In genomic region chr15:85464190-85464589, GRCm38 (mm10) we compare ENCODE assay signal across 18 mouse cellular contexts. TPM values are rescaled to one million over a fixed set of nuclear protein-coding genes. Genes with fewer than 3 reads are reported as not detected.
DNase-seq lines count a peak whose midpoint lies in the region; ATAC-seq lines count a peak whose summit lies in the region.
"Had no signal": no experiment of that assay in that cellular context is flagged by ENCODE, and none has a peak within 500 bp of the region (broad histone marks: within the 10 kb centered on the region; RNA-seq: fewer than 3 reads in every experiment).

No protein-coding gene starts in this region.

- no peak overlapping the region for H3K9ac ChIP-seq in embryonic facial prominence, embryonic 11.5 days (replicated peaks; ENCODE audit: low read length)
- no peak overlapping the region for H3K9ac ChIP-seq in forebrain, embryonic 12.5 days
- H3K9ac ChIP-seq in hindbrain, embryonic 16.5 days (ENCODE audit: low read depth, low read length) = no peak overlapping the region
- no peak overlapping the region for H3K9ac ChIP-seq in neural tube, embryonic 13.5 days

- no peak overlapping the region for H3K4me3 ChIP-seq in embryonic facial prominence, embryonic 11.5 days (ENCODE audit: low read depth, low read length)
- H3K4me3 ChIP-seq in embryonic facial prominence, embryonic 10.5 days = no peak overlapping the region
- H3K4me3 ChIP-seq in forebrain, embryonic 12.5 days (replicated peaks) = no peak overlapping the region
- H3K4me3 ChIP-seq in hindbrain, embryonic 16.5 days (ENCODE audit: low read length) = no peak overlapping the region
- no peak overlapping the region for H3K4me3 ChIP-seq in neural tube, embryonic 13.5 days
- H3K4me3 ChIP-seq: gastrocnemius, adult 2 months; limb, embryonic 10.5 days had no signal

- peak; percentile 45 for ATAC-seq in embryonic facial prominence, embryonic 11.5 days (replicated peaks; ENCODE audit: insufficient number of reproducible peaks, low FRiP score, low TSS enrichment, low read depth)
- ATAC-seq in forebrain, embryonic 12.5 days (ENCODE audit: low FRiP score) = peak; percentile 56; the same call in 1 of the 2 replicates
- no peak for ATAC-seq in hindbrain, embryonic 16.5 days
- peak; percentile 32; the same call in 1 of the 2 replicates for ATAC-seq in neural tube, embryonic 13.5 days (ENCODE audit: low read depth)
- ATAC-seq: inflammation-experienced regulatory T-cells, adult 6 months had no signal

- H3K27ac ChIP-seq in embryonic facial prominence, embryonic 11.5 days (replicated peaks; ENCODE audit: low read depth, low read length) = no peak overlapping the region
- no peak overlapping the region for H3K27ac ChIP-seq in embryonic facial prominence, embryonic 10.5 days (replicated peaks)
- peak overlapping the region; percentile 93 for H3K27ac ChIP-seq in forebrain, embryonic 12.5 days
- H3K27ac ChIP-seq in hindbrain, embryonic 16.5 days (ENCODE audit: low read depth, low read length) = peak overlapping the region; percentile 19; the same call in 1 of the 2 replicates
- H3K27ac ChIP-seq in neural tube, embryonic 13.5 days (replicated peaks) = peak overlapping the region; percentile 89
- H3K27ac ChIP-seq: gastrocnemius, adult 2 months; limb, embryonic 10.5 days had no signal

- no peak overlapping the region for H3K4me2 ChIP-seq in embryonic facial prominence, embryonic 11.5 days (ENCODE audit: low read depth, low read length)
- H3K4me2 ChIP-seq in forebrain, embryonic 12.5 days = 0 out of 2 replicates have a peak overlapping the region, but pooled peaks have one; percentile 17
- no peak overlapping the region for H3K4me2 ChIP-seq in hindbrain, embryonic 16.5 days (ENCODE audit: low read length)
- H3K4me2 ChIP-seq in neural tube, embryonic 13.5 days = no peak overlapping the region

- no peaks in the 10 kb centered on the region for H3K9me3 ChIP-seq in embryonic facial prominence, embryonic 11.5 days (replicated peaks; ENCODE audit: control insufficient read depth, low read length)
- H3K9me3 ChIP-seq in embryonic facial prominence, embryonic 10.5 days = no peaks in the 10 kb centered on the region
- no peaks in the 10 kb centered on the region for H3K9me3 ChIP-seq in forebrain, embryonic 12.5 days
- H3K9me3 ChIP-seq in hindbrain, embryonic 16.5 days (ENCODE audit: control insufficient read depth, low read length) = no peaks in the 10 kb centered on the region
- H3K9me3 ChIP-seq in neural tube, embryonic 13.5 days = no peaks in the 10 kb centered on the region
- H3K9me3 ChIP-seq: limb, embryonic 10.5 days had no signal

- no peaks in the 10 kb centered on the region for H3K27me3 ChIP-seq in embryonic facial prominence, embryonic 11.5 days (ENCODE audit: control insufficient read depth, insufficient read depth, low read length)
- H3K27me3 ChIP-seq in embryonic facial prominence, embryonic 10.5 days (replicated peaks; ENCODE audit: low read depth, poor library complexity, severe bottlenecking) = peaks cover 17% of the 10 kb centered on the region
- peaks cover 29% of the 10 kb centered on the region for H3K27me3 ChIP-seq in forebrain, embryonic 12.5 days
- H3K27me3 ChIP-seq in hindbrain, embryonic 16.5 days (replicated peaks; ENCODE audit: control insufficient read depth, insufficient read depth, low read length) = no peaks in the 10 kb centered on the region
- H3K27me3 ChIP-seq in neural tube, embryonic 13.5 days = no peaks in the 10 kb centered on the region

- peaks cover 3% of the 10 kb centered on the region for H3K36me3 ChIP-seq in embryonic facial prominence, embryonic 11.5 days (replicated peaks; ENCODE audit: control insufficient read depth, insufficient read depth, low read depth, low read length)
- H3K36me3 ChIP-seq in embryonic facial prominence, embryonic 10.5 days (replicated peaks) = peaks cover 88% of the 10 kb centered on the region
- H3K36me3 ChIP-seq in forebrain, embryonic 12.5 days (replicated peaks) = peaks cover 33% of the 10 kb centered on the region
- 0 out of 2 replicates have a peak, but pooled peaks cover 3% of the 10 kb centered on the region for H3K36me3 ChIP-seq in hindbrain, embryonic 16.5 days (ENCODE audit: control insufficient read depth, insufficient read depth, low read length)
- H3K36me3 ChIP-seq in neural tube, embryonic 13.5 days = peaks cover 37% of the 10 kb centered on the region

- 12% methylated on average over 5 of the region's 5 CpGs for WGBS in embryonic facial prominence, embryonic 11.5 days
- 18% methylated on average over 5 of the region's 5 CpGs for WGBS in embryonic facial prominence, embryonic 10.5 days
- 3% methylated on average over 5 of the region's 5 CpGs for WGBS in forebrain, embryonic 12.5 days
- WGBS in hindbrain, embryonic 16.5 days = 6% methylated on average over 5 of the region's 5 CpGs
- WGBS in neural tube, embryonic 13.5 days = 7% methylated on average over 5 of the region's 5 CpGs

- peak; percentile 49 for DNase-seq in embryonic facial prominence, embryonic 11.5 days (ENCODE audit: low spot score)
- DNase-seq in embryonic facial prominence, embryonic 10.5 days (ENCODE audit: low spot score) = no peak
- DNase-seq in gastrocnemius, postnatal 4 days (ENCODE audit: low spot score in 2 of 2) = no peak
- DNase-seq in thymus, postnatal 10 days (ENCODE audit: low spot score in 2 of 2) = no peak
- no peak for DNase-seq in kidney, adult 11 months
- DNase-seq: cerebellum, postnatal 10 days; gastrocnemius, adult 2 months; kidney, postnatal 14 days; spleen, adult 18-20 months; thymus, adult 18-20 months had no signal

- no peaks in the 10 kb centered on the region for H3K4me1 ChIP-seq in embryonic facial prominence, embryonic 11.5 days (ENCODE audit: control insufficient read depth, insufficient read depth, low read length)
- peaks cover 37% of the 10 kb centered on the region for H3K4me1 ChIP-seq in embryonic facial prominence, embryonic 10.5 days
- H3K4me1 ChIP-seq in forebrain, embryonic 12.5 days = peaks cover 83% of the 10 kb centered on the region
- H3K4me1 ChIP-seq in hindbrain, embryonic 16.5 days (ENCODE audit: control insufficient read depth, insufficient read depth, low read depth, low read length) = peaks cover 30% of the 10 kb centered on the region
- peaks cover 80% of the 10 kb centered on the region for H3K4me1 ChIP-seq in neural tube, embryonic 13.5 days (replicated peaks)

RNA-seq across cellular contexts. Expression of gene 7530416G11Rik, which starts 38.8 kb away (rescaled TPM):
- not detected in 2 replicates for polyA plus RNA-seq in embryonic facial prominence, embryonic 11.5 days (2014; fragmentation: Nextera tagmentation; extraction: Ambion mirVana)
- not detected in 2 replicates for polyA plus RNA-seq in embryonic facial prominence, embryonic 10.5 days (2016; fragmentation: Nextera tagmentation; extraction: Ambion mirVana)
- polyA plus RNA-seq in forebrain, embryonic 12.5 days (2016; fragmentation: Nextera tagmentation; extraction: Ambion mirVana) = not detected in 2 replicates
- not detected in 2 replicates for polyA plus RNA-seq in hindbrain, embryonic 16.5 days (2015; fragmentation: Nextera tagmentation; extraction: Ambion mirVana)
- polyA plus RNA-seq in neural tube, embryonic 13.5 days (2015; fragmentation: Nextera tagmentation; extraction: Ambion mirVana) = not detected in 2 replicates
- total RNA-seq in gastrocnemius, postnatal 4 days (2021) = not detected
- total RNA-seq: gastrocnemius, adult 2 months; megakaryocyte, adult 5-6 weeks had no signal
- polyA plus RNA-seq: heart, embryonic 14.5 days; inflammation-experienced regulatory T-cells, adult 6 months; limb, embryonic 10.5 days; liver, embryonic 16.5 days had no signal

Comparison
In these comparisons a context has a peak if more than half of its experiments do, and no peak if none do; other contexts are left out.
1. H3K27ac ChIP-seq: peak in forebrain, embryonic 12.5 days (single experiment), hindbrain, embryonic 16.5 days (single experiment) and neural tube, embryonic 13.5 days (single experiment); none in embryonic facial prominence, embryonic 11.5 days (single experiment) and embryonic facial prominence, embryonic 10.5 days (single experiment).